Mouse (Mus musculus) forebrain, embryonic 15.5 days (tissue): Measurements from ENCODE around the gene Eci1. TPM values are rescaled to one million over a fixed set of nuclear protein-coding genes. Genes with fewer than 3 reads are reported as not detected.
"Not testable (repeated sequence)": the region's sequence is repeated elsewhere in the genome, so short reads cannot be mapped to it uniquely, and the experiment has no call there.

Source experiments
- ATAC-seq: fragments of 200-750 bp; cut with Nextera tagmentation; replicated peaks from 2 replicates; pipeline ENCODE4 v1.8.0; 2017; ENCODE audit warnings: mild to moderate bottlenecking, moderate TSS enrichment, moderate library complexity
- H3K27ac ChIP-seq: fragments of 300-500 bp; sonication (generic); replicated peaks from 2 replicates; pipeline ENCODE4 v1.5.1; 2015; ENCODE audit warnings: mild to moderate bottlenecking, inconsistent platforms
- H3K27me3 ChIP-seq: fragments of 300-500 bp; sonication (generic); 2 replicates; pipeline ENCODE4 v1.6.1; 2015; ENCODE audit warnings: inconsistent platforms
- H3K36me3 ChIP-seq: fragments of 300-500 bp; sonication (generic); 2 replicates; pipeline ENCODE4 v1.6.1; 2015; ENCODE audit warnings: mild to moderate bottlenecking, inconsistent platforms
- H3K4me1 ChIP-seq: fragments of 300-500 bp; sonication (generic); 2 replicates; pipeline ENCODE4 v1.6.1; 2015; ENCODE audit warnings: inconsistent platforms
- H3K4me2 ChIP-seq: fragments of 300-500 bp; sonication (generic); replicated peaks from 2 replicates; pipeline ENCODE4 v1.6.1; 2015; ENCODE audit warnings: mild to moderate bottlenecking, inconsistent platforms
- H3K4me3 ChIP-seq: fragments of 300-500 bp; sonication (generic); 2 replicates; pipeline ENCODE4 v1.5.1; 2015; ENCODE audit warnings: mild to moderate bottlenecking, inconsistent platforms
- H3K9ac ChIP-seq: fragments of 300-500 bp; sonication (generic); replicated peaks from 2 replicates; pipeline ENCODE4 v1.6.1; 2015; ENCODE audit warnings: mild to moderate bottlenecking, inconsistent platforms
- H3K9me3 ChIP-seq: fragments of 300-500 bp; sonication (generic); 2 replicates; pipeline ENCODE4 v1.6.1; 2016; ENCODE audit warnings: inconsistent platforms
- WGBS: fragments of 180-500 bp; shearing (Covaris S2); methylation state at CpG from one replicate; pipeline ENCODE4 v1.1.7; 2015; ENCODE audit warnings: mixed read lengths; 5-methylcytosine and 5-hydroxymethylcytosine counted together
- polyA plus RNA-seq: library from polyadenylated mRNA; unstranded; fragments of >200 nt; fragmentation: Nextera tagmentation; extraction: Ambion mirVana; gene quantifications from 2 replicates; pipeline ENCODE4 v1.2.1, GENCODE M21; 2015

The Eci1 gene
- polyA plus RNA-seq, 1 experiment from 2014 or later = 40.7 TPM

GRCm38 (mm10) chr17:24414230-24414976 lies 12.0 kb upstream of the Eci1 start, which contains the start of gene Rnps1:
TSS of gene Rnps1 (plus strand) at chr17:24414565.
- ATAC-seq = peak; percentile 96
- H3K9ac ChIP-seq = peak within 1 kb of the TSS; percentile 87
- H3K4me2 ChIP-seq = peak within 1 kb of the TSS; percentile 81
- peak within 1 kb of the TSS; percentile 85 for H3K27ac ChIP-seq
- H3K36me3 ChIP-seq = peaks cover 37% of the 10 kb centered on the region
- peaks cover 38% of the 10 kb centered on the region for H3K4me1 ChIP-seq
- 0% methylated on average over 64 of the region's 64 CpGs for WGBS
- H3K27me3 ChIP-seq = no peaks in the 10 kb centered on the region
- H3K9me3 ChIP-seq = no peaks in the 10 kb centered on the region
- H3K4me3 ChIP-seq = peak within 1 kb of the TSS; percentile 83

GRCm38 (mm10) chr17:24415011-24415410 lies 11.4 kb upstream of the Eci1 start:
- Histone ChIP-seq H3K27me3 (no peaks in the 10 kb centered on the region), H3K36me3 (peaks cover 37% of the 10 kb centered on the region), H3K4me3 (peak overlapping the region; percentile 83), H3K9me3 (no peaks in the 10 kb centered on the region), H3K4me2 (peak overlapping the region; percentile 81), H3K9ac (peak overlapping the region; percentile 87), H3K4me1 (peaks cover 38% of the 10 kb centered on the region), H3K27ac (peak overlapping the region; percentile 85)
- WGBS = under 1% methylated on average over 21 of the region's 21 CpGs
- ATAC-seq = peak; percentile 1; the same call in 1 of the 2 replicates

GRCm38 (mm10) chr17:24416051-24416652 lies 10.3 kb upstream of the Eci1 start:
- Histone ChIP-seq H3K27ac (no peak overlapping the region), H3K27me3 (no peaks in the 10 kb centered on the region), H3K4me3 (peak overlapping the region; percentile 83; the same call in 1 of the 2 replicates), H3K9ac (peak overlapping the region; percentile 87; the same call in 1 of the 2 replicates), H3K4me2 (peak overlapping the region; percentile 81), H3K36me3 (peaks cover 40% of the 10 kb centered on the region), H3K4me1 (peaks cover 38% of the 10 kb centered on the region), H3K9me3 (no peaks in the 10 kb centered on the region)
- 85% methylated on average over 3 of the region's 3 CpGs for WGBS
- no peak for ATAC-seq

GRCm38 (mm10) chr17:24423114-24423513 lies 3.3 kb upstream of the Eci1 start:
- H3K9me3 ChIP-seq = no peaks in the 10 kb centered on the region
- 96% methylated on average over 4 of the region's 4 CpGs for WGBS
- H3K36me3 ChIP-seq = peaks cover 68% of the 10 kb centered on the region
- H3K4me1 ChIP-seq = peaks cover 11% of the 10 kb centered on the region
- no peak overlapping the region for H3K4me3 ChIP-seq
- no peak overlapping the region for H3K4me2 ChIP-seq
- no peaks in the 10 kb centered on the region for H3K27me3 ChIP-seq
- H3K27ac ChIP-seq = no peak overlapping the region
- H3K9ac ChIP-seq = no peak overlapping the region
- no peak for ATAC-seq

GRCm38 (mm10) chr17:24424489-24424888 lies 2.0 kb upstream of the Eci1 start:
- no peaks in the 10 kb centered on the region for H3K9me3 ChIP-seq
- peaks cover 11% of the 10 kb centered on the region for H3K4me1 ChIP-seq
- H3K4me3 ChIP-seq = no peak overlapping the region
- H3K27me3 ChIP-seq = no peaks in the 10 kb centered on the region
- no peak overlapping the region for H3K27ac ChIP-seq
- H3K36me3 ChIP-seq = peaks cover 56% of the 10 kb centered on the region
- no peak overlapping the region for H3K4me2 ChIP-seq
- no peak for ATAC-seq
- H3K9ac ChIP-seq = no peak overlapping the region
- 91% methylated on average over 5 of the region's 5 CpGs for WGBS

GRCm38 (mm10) chr17:24425326-24425725 lies 1.1 kb upstream of the Eci1 start:
- peaks cover 47% of the 10 kb centered on the region for H3K36me3 ChIP-seq
- H3K4me1 ChIP-seq = peaks cover 11% of the 10 kb centered on the region
- not testable (repeated sequence) for ATAC-seq, H3K9me3 ChIP-seq, H3K4me3 ChIP-seq, H3K4me2 ChIP-seq, H3K27ac ChIP-seq, H3K27me3 ChIP-seq, H3K9ac ChIP-seq
- 90% methylated on average over 6 of the region's 8 CpGs for WGBS

- Histone ChIP-seq H3K27ac (peak overlapping the region; percentile 95), H3K9ac (no peak overlapping the region), H3K4me1 (peaks cover 11% of the 10 kb centered on the region), H3K4me3 (no peak overlapping the region), H3K4me2 (peak overlapping the region; percentile 51; the same call in 1 of the 2 replicates), H3K36me3 (peaks cover 42% of the 10 kb centered on the region), H3K27me3 (no peaks in the 10 kb centered on the region), H3K9me3 (no peaks in the 10 kb centered on the region)
- 0 out of 2 replicates have a peak, but pooled peaks have one; percentile 2 for ATAC-seq
- WGBS = 85% methylated on average over 7 of the region's 7 CpGs
Measured at GRCm38 (mm10) chr17:24425905-24426304, 536 bp upstream of the Eci1 start.

GRCm38 (mm10) chr17:24427170-24427557 lies 723 bp downstream of the Eci1 start:
- peak overlapping the region; percentile 76 for H3K4me3 ChIP-seq
- H3K27me3 ChIP-seq = no peaks in the 10 kb centered on the region
- H3K36me3 ChIP-seq = peaks cover 29% of the 10 kb centered on the region
- H3K9ac ChIP-seq = peak overlapping the region; percentile 84
- no peaks in the 10 kb centered on the region for H3K9me3 ChIP-seq
- ATAC-seq = no peak
- H3K27ac ChIP-seq = peak overlapping the region; percentile 95; the same call in 1 of the 2 replicates
- peaks cover 11% of the 10 kb centered on the region for H3K4me1 ChIP-seq
- H3K4me2 ChIP-seq = peak overlapping the region; percentile 51
- WGBS = 5% methylated on average over 8 of the region's 8 CpGs

- Histone ChIP-seq H3K4me2 (no peak overlapping the region), H3K4me3 (no peak overlapping the region), H3K27ac (no peak overlapping the region), H3K9me3 (no peaks in the 10 kb centered on the region), H3K27me3 (no peaks in the 10 kb centered on the region), H3K36me3 (peaks cover 8% of the 10 kb centered on the region), H3K9ac (no peak overlapping the region), H3K4me1 (peaks cover 11% of the 10 kb centered on the region)
- WGBS = 85% methylated on average over 14 of the region's 14 CpGs
- no peak for ATAC-seq
Measured at GRCm38 (mm10) chr17:24429201-24429983, 3.0 kb downstream of the Eci1 start.

GRCm38 (mm10) chr17:24437016-24437415 lies 10.6 kb downstream of the Eci1 start:
- WGBS = 71% methylated on average over 5 of the region's 5 CpGs
- Histone ChIP-seq H3K4me2 (no peak overlapping the region), H3K36me3 (peaks cover 29% of the 10 kb centered on the region), H3K27ac (no peak overlapping the region), H3K4me3 (no peak overlapping the region), H3K9me3 (no peaks in the 10 kb centered on the region), H3K4me1 (no peaks in the 10 kb centered on the region), H3K27me3 (no peaks in the 10 kb centered on the region), H3K9ac (no peak overlapping the region)
- peak; percentile 48 for ATAC-seq

- no peak overlapping the region for H3K4me2 ChIP-seq
- peaks cover 47% of the 10 kb centered on the region for H3K36me3 ChIP-seq
- H3K9me3 ChIP-seq = no peaks in the 10 kb centered on the region
Measured at GRCm38 (mm10) chr17:24440377-24440776, 13.9 kb downstream of the Eci1 start.

GRCm38 (mm10) chr17:24441148-24441547 lies 14.7 kb downstream of the Eci1 start:
- Histone ChIP-seq H3K9me3 (no peaks in the 10 kb centered on the region), H3K4me2 (no peak overlapping the region), H3K27ac (no peak overlapping the region), H3K27me3 (no peaks in the 10 kb centered on the region), H3K4me3 (no peak overlapping the region), H3K36me3 (peaks cover 55% of the 10 kb centered on the region), H3K4me1 (no peaks in the 10 kb centered on the region), H3K9ac (no peak overlapping the region)
- WGBS = 45% methylated on average over 2 of the region's 2 CpGs
- no peak for ATAC-seq

More at GRCm38 (mm10) chr17:24440377-24440776, 13.9 kb downstream of the Eci1 start:
- Histone ChIP-seq H3K4me1 (no peaks in the 10 kb centered on the region), H3K9ac (no peak overlapping the region), H3K27me3 (no peaks in the 10 kb centered on the region), H3K27ac (no peak overlapping the region), H3K4me3 (no peak overlapping the region)
- 90% methylated on average over 8 of the region's 8 CpGs for WGBS
- no peak for ATAC-seq
